Mouse (Mus musculus) spleen, adult 12 weeks (tissue): ENCODE results near the gene Gm20388.

Source experiments
- DNase-seq: peaks from one replicate; pipeline ENCODE4 v3.0.0; 2022; ENCODE audit warnings: low spot score

The Gm20388 gene

DNA sequence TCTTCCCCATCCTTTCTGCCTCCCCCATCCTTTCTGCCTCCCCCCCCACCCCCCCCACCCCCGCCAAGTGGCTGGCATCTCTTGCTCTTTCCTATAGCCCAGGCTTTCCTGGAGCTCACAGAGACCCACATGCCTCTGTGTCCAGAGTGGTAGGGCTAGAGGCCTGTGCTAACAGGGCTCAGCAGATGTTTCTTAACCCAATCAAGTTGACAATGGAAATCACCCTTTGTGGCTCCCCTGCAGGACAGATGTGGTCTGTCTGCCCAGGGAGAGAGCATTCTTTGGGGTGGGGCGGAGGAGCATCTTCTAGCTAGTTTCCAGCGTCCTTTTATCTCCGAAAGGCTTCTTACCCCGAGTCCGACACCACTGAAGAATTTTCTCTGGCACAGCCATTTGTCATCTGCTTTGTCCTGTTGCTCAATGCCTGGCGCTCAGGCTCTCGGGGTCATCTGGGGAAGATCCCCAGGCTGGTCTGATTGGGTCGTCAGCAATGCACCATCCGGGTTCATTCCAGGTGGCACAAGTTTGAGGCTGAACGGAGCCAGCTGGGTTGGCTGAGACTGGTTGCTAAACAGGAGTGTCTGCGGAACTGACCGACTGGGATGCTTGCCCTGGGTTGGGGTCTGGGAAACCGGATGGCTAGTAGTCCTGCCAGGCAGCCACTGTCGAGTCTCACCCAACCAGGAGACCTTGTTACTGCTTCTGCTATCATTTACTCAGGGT, 2157.3 kb downstream of the Gm20388 start:
- DNase-seq, result no peak

DNA sequence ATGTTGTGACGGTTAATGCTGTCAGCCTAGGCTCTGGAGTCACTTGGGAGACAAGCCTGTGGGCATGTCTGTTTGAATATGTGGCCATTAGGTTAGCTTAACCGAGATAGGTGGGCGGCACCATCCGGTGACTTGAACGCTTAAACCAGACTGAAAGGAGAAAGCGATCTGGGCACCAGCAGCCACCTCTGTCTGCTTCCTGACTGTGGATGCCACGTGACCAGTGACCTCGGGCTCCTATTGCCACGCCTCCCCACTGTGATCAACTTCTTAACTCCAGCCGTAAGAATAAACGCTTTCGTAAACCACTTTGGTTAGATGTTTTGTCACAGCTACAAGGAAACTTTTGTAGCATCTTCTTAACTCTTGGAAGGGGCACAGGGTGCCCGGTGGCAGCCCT, 2158.0 kb downstream of the Gm20388 start:
- DNase-seq, result no peak

DNA sequence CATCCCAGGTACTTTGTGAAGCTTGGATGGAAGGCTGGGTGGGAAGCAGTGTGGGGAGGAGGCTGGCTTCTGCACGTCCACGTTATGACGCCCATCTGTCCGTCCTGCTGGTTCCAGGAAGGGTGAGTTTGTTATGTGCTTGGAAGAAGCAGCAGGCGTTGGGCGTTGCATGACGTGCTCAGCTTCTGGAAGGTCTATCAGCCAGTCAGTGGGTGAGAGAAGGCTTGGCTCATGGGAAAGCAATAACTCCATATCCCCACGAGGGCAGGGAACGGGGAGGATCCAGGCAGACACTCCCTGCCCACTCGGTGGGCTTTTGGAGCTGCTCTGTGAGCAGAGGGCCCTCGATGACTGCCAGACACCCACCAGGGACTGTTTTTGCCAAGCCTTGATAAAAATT, 2158.6 kb downstream of the Gm20388 start:
- no peak for DNase-seq

DNA sequence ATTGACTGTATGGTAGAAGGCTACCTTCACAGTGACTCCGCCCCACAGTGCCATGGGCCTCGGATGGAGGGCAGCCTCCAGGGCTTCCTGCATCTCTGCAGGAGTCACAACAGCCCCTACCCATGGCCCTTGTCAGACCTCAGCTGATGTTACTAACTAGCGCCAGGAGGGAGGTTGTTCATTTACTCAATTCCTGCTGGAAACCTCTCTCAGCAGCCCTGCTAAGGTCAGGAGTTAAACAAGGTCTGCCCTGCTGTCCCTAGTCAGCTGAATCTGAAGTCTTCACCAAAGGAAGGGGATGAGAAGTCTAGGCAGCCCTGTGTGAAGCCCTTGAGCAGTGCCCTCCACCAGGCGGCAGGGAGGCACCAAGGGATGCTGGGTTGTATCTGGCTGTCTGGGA, 2160.6 kb downstream of the Gm20388 start:
- DNase-seq, result no peak

DNA sequence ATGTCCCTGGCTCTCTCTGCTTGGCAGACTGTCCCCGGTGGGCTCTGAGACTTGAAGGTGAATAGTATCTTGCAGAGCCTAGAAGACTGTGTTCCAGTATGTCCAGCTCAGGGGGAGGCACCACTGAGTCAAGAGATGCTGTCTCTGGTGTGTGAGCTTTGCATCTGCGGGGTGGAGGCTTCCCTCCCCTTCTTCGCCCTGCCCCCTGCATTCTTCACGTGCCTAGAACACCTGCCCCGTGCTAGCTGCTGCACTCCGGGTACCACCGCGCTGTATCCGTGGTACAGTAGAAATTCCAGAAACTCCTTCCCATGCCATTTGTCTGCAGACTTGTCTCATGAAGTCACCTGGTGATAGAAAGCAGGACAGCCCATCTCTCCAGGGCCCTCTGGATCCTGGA, 2163.3 kb downstream of the Gm20388 start:
- no peak for DNase-seq

DNA sequence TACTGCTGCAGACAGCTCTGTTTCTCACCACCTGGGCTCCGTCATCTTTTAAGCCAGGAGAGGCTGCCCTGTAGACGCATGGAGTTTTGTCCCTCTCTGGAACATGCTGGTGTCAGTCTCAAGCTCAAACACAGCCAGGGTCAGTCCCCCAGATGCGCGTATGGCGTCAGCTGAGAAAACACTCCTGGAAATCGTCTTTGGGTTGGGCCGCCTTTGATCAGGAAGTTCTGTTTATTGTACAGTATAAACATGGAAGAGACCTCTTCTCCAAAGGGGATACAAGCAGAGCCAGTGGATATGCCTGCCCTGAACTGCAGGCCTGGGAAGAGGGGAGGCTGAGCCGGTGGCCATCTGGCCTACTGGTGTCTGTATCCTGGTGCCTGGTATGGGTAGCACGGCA, 2163.8 kb downstream of the Gm20388 start:
- DNase-seq, result no peak

DNA sequence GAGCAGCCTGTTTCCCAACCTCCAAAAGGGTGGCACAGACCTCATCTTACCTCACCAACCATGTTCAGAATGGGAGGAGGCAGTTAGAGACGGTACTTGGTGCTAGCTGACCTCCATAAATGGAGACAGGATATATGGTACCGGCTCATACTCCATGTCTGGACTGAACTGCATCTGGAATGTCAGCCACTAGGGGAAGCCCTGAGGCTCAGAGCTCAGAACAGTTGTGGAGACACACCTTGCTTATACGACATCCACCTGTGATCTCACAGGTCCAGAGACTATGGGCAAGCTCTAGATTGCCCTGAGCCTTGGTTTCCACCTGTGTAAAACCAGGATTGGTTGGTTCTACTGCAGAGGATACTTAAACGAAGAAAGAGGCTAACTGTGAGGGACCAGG, 2164.3 kb downstream of the Gm20388 start:
- no peak for DNase-seq

DNA sequence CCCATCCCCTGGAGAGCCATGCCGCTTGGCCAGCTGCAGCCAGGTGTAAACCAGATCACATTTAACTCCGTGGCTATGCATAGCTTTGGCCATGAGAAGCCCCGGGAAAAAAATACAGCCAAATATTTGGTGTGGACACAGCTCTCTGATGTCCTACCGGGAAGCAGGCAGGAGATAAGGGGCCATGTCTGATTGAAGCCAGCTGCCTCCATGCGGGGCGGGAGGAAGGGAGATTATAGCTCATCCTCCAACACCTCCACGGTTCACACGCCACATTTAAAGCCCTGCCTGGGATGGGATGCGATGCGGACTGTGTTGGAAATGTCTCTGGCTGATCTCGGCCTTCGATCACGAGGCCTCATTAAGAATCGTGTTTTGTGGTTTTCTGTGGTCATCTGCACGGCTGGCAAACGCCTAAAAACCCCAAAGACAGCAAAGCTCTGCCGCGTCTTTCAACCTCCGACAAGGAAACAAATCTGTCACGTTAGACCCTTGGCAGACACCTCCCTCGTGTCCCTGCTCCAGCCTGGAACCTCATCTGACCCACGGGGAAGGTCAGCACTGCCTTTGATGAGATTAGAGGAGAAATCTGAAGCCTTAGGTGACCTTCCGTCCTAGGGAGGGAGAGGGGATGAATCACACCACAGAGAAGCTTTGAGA, 2165.7 kb downstream of the Gm20388 start:
- DNase-seq, result no peak

DNA sequence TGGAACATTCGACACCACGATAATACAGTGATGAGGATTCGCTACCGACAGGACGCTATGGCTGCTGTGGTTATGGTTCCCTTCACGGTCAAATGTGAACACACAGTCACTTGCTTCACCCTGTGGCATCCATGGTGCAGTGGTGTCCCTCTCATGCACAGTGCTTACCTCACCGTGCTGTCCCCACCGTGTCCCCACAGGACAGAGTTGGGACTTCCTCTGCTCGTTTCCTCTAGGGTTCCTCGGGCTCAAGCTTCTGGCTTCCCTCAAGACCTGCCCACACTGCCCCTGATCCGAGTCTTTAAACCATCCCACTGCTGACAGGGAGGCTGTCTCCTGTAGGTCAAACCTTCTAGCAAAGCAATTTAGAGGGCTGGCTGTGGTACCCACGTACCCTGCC, 2167.7 kb downstream of the Gm20388 start:
- DNase-seq, result no peak

DNA sequence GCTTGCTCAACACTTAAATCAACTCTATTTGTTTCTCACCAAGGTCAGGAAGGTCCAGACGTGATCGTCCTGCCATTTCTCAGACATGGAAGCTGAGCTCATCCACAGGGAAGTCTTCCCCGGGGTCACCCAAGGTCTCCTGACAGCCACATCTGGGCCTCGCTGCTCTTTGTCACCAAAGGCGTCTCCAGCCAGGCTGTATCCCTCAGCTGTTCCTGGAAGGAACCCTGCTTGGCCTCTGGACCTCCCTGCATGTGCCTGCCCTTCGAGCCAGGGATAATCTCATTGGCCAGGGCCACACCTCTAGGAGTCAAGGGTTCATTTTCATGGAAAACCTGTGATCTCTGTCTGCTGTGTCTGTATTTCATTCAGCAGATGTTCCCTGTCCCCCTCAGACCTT, 2168.5 kb downstream of the Gm20388 start:
- DNase-seq, result no peak

DNA sequence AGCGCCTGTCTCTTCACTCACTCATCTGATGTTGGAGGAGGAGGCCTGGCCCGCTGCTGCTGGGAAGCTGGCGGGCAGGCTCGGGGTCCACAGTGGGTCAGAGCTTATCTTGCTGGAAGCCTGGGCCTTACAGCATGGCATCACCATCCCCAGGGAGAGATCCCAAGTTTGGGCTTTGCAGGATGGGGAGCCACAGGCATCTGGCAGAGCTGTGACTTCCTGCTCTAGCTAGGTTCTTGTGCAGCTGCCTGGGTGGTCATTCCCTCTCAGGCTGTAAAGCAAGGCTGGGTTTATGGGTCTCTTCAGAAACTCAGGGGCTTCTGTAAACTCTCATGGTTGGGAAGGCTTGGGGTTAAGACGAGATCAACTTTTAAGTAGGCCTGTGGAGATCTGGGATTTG, 2169.7 kb downstream of the Gm20388 start:
- no peak for DNase-seq

DNA sequence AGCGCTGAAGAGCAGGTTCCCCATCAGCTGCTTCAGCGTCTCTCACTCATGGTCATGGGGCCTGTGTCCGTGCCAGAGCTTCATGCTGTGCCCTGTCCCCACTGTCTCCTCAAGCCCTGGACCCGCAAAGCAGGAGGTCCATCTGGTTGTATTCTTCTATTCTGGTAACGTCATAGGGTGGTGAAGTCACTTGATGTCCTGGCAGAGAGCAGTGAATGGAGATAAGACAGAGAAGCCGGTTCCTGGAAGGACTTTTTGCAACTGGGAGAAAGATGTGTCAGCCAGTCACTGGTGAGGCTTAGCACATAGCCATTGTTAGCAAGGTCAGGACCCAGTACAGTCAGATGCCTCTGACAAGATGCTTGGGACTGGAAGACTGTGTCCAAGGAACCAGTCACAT, 2172.8 kb downstream of the Gm20388 start:
- DNase-seq, result no peak

DNA sequence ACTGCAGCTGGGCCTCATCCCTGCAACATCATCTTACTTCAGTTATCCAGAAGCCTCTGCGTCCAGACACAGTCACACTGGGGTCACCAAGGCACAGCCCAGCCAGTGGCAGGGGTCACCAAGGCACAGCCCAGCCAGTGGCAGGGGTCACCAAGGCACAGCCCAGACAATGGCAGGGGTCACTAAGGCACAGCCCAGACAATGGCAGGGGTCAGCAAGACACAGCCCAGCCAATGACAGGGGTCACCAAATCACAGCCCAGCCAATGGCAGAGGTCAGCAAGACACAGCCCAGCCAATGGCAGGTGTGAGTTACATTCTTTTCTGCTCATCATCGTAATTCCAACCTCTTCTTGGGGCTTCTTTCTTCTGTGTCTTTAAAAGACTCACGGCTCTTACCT, 2173.5 kb downstream of the Gm20388 start:
- DNase-seq, result no peak

DNA sequence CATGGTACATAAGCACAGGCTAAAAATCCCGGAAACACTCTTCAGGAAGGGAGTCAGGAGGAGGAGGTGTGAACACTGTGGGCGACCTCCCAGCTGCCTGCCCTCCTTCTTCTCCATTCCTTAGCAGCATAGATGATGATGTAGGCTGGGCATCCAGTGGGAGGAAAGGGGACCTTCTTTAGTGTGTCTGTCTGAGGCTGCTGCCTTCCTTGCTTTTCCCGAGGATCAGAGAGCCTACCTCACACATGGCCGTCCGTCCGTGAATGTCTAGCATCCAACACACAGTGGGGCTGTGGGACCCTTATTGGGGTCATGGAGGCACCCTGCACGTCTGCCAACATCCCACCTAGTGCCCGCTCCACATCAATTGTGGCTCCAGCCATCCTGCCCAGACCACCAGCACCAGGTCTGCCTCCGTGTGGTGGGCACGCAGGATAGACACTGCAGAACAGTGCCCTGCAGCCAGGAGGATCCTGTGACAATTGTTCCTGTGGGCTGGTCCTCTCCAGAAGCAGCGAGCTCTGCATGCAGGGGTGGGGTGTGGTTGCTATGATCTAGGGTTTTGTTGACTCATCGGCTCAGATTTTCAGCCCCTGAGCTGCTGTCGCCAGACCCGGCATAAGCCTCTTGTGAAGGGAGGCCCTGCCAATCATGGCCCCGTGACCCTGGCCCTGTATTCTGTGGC, 2174.2 kb downstream of the Gm20388 start:
- DNase-seq, result no peak

DNA sequence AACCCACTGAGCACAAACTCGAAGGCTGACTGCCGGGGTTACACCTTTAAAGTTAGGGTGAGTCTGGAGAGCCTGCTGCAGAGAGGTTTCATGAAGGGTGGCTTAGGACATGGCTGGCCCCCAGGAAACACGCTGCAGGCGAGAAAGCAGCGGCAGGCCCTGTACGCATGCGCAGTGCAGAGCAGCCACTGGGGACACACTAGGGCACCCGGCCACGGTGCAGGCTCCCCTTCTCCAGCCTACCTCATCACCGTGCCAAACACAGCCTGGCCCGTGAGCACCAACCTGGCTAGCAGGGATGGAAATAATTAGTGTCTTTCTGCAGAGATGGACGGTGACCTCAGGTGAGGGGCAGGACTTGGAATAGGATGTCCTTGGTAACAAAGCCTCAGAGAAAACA, 2175.4 kb downstream of the Gm20388 start:
- DNase-seq, result no peak

DNA sequence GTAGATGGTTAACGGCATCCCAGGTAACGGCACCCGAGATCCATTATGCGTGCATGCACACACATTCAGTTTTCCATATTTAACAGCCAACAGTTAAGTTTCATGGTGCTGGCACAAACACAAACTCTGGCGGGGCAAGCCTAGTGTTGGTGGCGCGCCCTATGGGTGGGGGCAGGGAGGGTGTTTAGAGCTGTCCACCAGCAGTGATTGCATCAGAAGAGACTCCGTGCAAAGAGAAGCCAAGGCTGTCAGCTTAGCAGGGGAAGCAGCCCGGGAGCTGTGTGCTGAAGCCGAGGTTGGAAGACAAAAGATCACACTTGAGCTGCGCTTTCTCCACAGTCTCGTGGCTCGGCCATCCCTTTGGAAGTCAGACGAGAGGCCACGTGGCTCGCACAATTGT, 2178.0 kb downstream of the Gm20388 start:
- DNase-seq, result no peak

DNA sequence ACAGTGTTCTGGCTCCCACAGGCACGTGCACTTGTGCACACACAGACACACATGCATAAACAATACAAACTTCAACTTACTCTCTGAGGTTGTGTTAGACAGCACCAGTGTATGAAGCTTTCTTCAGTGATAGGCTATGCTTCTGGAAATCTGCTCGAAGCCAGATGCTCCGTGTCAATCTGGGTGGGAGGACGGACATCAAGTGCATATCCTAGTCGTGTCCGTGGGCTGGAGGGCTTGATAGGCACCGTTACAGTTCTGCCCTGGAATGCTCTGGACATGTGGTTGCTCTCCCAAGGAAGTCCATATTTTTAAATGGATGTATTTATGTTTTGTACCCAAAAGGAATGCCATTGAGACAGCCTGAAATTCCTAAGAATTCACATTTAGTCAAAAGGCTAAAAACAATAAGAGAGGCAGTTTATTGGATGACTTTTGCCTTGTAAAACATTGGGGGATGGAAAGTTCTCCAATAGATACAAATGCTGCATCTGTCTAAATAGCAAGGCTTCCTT, 2178.6 kb downstream of the Gm20388 start:
- DNase-seq, result no peak

DNA sequence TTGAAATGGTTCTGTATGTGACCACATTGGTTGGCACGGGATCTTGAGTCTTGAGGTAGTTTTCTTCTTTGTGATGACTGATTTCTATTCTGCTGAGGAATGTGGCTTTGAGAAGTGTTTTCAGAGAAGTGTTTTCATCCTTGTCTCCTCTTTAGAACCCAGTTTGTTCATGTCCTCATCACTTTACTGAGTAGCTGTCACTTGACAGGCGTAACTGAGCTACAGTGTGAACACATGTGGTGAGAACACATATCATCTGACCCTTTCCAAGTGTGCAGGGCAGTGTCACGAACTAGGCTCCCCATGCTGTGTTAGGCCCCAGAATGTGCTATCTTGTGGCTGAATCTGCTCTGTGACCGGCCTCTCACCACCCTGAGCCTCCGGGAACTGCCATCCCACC, 2181.8 kb downstream of the Gm20388 start:
- DNase-seq, result no peak

DNA sequence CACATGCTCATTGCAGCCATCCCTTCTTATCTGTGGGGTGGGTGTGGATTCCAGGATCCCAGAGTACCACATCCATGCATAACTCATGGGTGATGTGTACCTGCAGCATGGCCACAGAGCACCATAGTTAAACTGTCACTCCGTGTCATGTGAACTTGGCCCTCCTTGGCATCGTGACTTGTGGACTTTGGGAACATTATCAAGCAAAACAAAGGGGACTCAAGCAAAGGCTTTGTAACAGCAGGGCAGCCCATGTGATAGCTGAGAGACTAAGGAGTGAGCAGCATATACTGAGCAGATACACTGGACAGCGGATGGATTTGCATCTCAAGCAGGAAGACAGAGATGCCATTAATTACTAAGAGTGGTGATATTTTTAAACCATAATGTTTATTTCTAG, 2188.1 kb downstream of the Gm20388 start:
- DNase-seq, result no peak

DNA sequence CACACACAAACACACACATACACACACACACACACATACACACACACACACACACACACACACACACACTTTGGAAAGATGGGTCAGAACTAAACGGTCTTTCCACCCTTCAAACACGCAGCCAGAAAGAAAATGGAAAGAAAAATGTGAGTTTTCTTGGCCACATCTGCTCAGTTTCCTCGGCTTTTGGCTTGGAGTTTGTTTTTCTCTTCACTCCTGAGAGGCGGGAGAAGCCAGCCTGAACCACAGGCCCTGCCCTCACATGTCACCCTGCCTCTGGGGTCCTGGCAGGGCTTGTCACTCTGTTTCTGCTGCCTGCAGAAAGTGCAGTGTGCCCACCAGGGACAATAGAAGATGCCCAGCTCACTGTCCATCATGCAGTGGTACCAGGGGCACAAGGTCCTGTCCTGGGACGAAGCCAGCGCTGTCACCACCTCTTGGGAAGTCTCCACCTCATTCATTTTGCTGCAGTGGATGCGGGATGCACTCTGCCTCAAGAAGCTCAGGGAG, 2189.1 kb downstream of the Gm20388 start:
- DNase-seq, result no peak

DNA sequence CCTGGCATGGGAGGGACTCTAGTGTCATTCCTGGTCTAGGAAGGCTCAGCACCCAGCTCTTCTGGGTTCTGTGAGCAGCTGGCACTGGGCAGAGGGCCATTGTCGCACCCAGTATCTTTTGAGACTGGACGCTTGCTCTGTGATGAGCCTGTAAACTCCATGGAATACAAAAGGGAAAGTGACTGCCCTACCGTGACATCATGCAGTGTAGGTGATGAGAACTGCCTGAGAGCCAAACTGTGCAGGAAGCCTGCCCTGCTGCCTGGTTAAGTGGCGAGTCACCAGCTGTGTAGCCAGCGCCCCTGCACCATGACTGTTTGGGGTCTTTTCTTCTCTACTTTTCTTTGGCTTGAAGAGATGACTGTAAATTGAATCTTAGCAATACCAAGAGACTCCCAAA, 2191.2 kb downstream of the Gm20388 start:
- no peak for DNase-seq

DNA sequence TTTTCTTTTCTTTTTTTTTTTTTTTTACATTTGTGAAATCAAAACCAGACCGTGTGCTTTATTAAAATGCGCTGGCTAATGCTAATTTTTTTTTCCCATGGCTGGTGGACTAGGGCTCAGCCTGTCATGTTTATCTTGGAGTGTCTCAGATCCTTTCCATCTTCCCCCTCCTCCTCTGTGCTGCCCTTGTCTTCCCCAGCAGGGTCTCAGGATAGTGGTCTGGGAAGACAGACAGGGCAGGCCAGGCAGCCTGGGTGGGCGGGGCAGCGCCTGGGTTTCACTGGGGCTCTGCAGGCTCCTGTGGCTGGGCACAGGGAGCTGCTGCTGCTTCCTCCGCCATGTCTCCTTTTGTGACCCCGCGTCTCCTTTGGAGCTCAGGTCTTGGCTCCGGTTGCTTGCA, 2191.6 kb downstream of the Gm20388 start:
- no peak for DNase-seq

DNA sequence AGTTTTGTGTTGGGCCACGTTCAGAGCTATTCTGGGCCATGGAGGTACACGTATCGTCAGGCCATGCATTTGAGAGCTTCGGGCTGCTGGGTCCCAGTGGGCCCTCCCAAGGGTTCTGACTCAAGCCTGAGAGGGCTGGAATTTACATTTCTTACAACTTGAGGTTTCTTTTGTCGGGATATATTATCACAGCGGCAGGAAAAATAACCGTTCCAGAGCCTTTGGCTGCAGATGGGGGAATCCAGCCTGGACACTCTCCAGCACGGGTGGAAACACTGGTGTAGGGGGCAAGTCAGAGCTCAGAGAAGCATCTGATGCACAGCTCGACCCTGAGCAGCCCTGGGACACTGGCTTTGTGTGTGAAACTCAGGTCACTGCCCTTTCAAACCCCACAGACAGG, 2192.6 kb downstream of the Gm20388 start:
- DNase-seq, result no peak
